Mouse (Mus musculus): Measurements from ENCODE around the gene Gclc. TPM values are rescaled to one million over a fixed set of nuclear protein-coding genes. Genes with fewer than 3 reads are reported as not detected.

The Gclc gene
- polyA plus RNA-seq, 1 experiment = 27.0 TPM

DNA sequence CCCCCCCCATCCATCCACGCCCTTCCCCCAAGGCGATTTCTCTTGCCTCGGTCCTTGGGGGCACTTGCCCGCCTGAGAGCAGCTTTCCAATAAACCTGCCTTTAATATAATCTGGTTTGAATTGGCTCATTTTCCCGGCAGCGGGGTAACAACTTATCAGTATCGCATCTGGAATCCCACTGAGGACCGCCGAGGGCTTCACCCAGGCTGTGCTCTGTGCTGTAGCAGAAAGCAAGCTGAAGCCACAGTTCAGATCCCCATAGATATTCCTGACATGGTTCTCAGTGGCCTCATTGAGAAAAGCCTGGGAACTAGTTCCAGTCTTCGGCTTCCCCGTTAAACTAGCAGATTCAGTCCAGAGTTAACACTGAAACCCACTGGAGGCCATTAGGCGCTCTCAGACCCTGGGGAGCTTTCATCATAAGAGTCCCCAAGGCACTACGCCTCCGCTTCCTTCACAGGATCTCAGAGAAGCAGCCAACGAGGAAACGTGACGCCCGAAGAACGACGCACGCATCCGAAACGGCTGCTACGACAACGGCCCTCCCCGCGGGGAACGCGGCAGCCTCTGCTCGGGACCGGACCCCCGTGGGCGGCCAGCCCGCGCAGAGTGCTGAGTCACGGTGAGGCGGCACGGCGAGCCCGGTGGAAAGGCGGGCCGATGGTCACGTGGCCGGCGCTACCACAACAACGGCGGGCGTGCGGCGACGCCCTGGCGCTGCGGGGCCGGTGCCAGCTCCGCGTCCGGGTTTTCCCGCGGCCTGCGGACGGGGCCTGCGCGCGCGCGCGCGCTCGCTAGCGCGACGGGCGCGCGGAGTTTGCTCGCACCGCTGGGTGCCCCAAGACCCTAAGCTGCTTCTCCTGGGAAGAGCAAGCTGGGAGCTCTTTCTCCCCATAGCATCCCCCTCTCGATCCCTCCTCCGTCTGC, 3.9 kb upstream of the Gclc start:
- peak; percentile 96 for DNase-seq (ENCODE audit: low read depth)
- TF ChIP-seq POLR2A (IDR thresholded peaks at IDR 0.05; ENCODE audit: borderline replicate concordance, extremely low read depth, insufficient read depth, insufficient read length, poor library complexity, severe bottlenecking) (peak; percentile 74), CTCF (IDR thresholded peaks at IDR 0.05; ENCODE audit: borderline replicate concordance, extremely low read depth, insufficient read depth, insufficient read length) (no peak)

DNA sequence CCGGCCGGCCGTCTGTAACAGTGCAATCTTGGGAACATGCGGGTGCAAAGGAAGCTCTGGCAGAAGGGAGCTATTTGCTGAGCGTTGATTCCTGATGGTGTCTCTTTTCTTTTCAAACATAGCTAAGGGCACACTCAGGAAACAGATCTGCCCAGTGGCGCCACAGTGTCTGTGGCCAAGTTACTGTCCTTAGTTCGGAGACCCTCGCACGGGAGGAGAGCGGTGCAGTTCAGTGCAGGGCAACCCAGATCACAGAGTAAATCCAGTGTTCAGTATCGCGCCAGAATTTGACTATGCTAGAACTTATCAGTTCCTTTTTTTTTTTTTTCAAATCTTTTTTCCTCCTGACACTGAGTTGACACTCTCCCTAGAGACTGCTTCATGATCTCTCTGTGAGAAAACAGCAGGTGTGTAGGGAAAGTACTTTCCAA, 3.2 kb upstream of the Gclc start:
- TF ChIP-seq POLR2A (IDR thresholded peaks at IDR 0.05; ENCODE audit: borderline replicate concordance, extremely low read depth, insufficient read depth, insufficient read length, poor library complexity, severe bottlenecking) (no peak), CTCF (IDR thresholded peaks at IDR 0.05; ENCODE audit: borderline replicate concordance, extremely low read depth, insufficient read depth, insufficient read length) (no peak)
- DNase-seq (ENCODE audit: low read depth) = no peak

- TF ChIP-seq CTCF (IDR thresholded peaks at IDR 0.05; ENCODE audit: borderline replicate concordance, extremely low read depth, insufficient read depth, insufficient read length) (no peak), POLR2A (IDR thresholded peaks at IDR 0.05; ENCODE audit: borderline replicate concordance, extremely low read depth, insufficient read depth, insufficient read length, poor library complexity, severe bottlenecking) (no peak)
- peak; percentile 74 for DNase-seq (ENCODE audit: low read depth)
These were observed 530 bp downstream of the Gclc start for GRCm38 (mm10) chr9:77754728-77755402.

DNA sequence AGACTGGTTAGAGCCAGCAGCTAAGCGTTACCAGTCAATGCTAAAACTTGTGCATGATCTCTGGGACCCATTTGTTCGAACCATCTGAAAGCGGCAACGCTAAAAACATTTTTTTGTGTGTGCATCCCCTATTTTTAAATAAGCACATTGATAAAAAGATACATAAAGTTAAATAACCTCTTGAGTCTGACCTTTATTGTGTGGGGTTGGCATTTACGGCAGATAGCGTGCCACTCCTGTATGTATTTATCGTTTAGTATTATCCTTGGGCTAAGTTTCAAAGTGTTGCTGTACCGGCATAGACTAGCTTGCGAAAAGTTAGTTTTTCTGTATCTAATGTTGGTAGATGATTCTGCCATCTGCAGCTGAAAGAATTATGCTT, 1.1 kb downstream of the Gclc start:
- DNase-seq (ENCODE audit: low read depth) = no peak
- TF ChIP-seq CTCF (IDR thresholded peaks at IDR 0.05; ENCODE audit: borderline replicate concordance, extremely low read depth, insufficient read depth, insufficient read length) (no peak), POLR2A (IDR thresholded peaks at IDR 0.05; ENCODE audit: borderline replicate concordance, extremely low read depth, insufficient read depth, insufficient read length, poor library complexity, severe bottlenecking) (no peak)

DNA sequence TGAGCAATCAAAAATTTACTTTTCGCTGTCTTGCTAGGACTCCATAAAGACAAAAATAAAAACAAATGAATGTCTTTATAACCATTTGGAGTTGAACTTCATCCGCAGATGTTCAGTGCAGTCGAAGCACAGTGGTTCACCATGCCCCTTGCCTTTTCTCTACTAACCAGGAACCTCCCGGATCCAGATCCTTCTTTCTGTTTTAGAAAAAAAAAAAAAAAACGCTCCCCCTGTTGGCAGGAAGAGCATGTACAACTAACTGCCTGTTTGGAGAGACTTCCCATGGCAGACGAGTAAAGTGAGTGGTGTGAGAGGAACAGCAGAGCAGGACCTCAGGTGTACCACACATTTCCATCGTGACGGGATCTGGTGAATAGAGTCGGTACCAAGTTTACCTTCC, 1.7 kb downstream of the Gclc start:
- peak; percentile 68 for DNase-seq (ENCODE audit: low read depth)
- peak; percentile 55; the same call in 1 of the 2 replicates for TF ChIP-seq CTCF (IDR thresholded peaks at IDR 0.05; ENCODE audit: borderline replicate concordance, extremely low read depth, insufficient read depth, insufficient read length)
- no peak for TF ChIP-seq POLR2A (IDR thresholded peaks at IDR 0.05; ENCODE audit: borderline replicate concordance, extremely low read depth, insufficient read depth, insufficient read length, poor library complexity, severe bottlenecking)

DNA sequence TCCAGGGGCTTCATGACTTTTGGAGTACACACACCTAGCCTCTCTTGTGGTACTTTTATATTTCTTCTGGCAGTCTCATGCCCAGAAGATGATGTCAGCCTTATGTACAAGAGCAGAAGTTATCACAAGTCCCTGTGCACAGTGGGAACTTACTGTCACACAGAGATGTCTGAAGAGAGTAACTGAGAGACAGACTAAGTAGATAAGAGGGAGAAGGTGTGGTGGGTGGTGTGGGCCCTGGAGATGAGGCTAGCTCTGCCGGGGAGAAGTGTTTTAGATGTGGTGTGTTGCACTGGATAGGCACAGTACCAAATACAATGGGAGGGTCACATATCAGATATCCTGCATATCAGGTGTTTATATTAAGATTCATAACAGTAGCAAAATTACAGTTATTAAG, 3.0 kb downstream of the Gclc start:
- no peak for DNase-seq (ENCODE audit: low read depth)
- TF ChIP-seq CTCF (IDR thresholded peaks at IDR 0.05; ENCODE audit: borderline replicate concordance, extremely low read depth, insufficient read depth, insufficient read length) = no peak
- no peak for TF ChIP-seq POLR2A (IDR thresholded peaks at IDR 0.05; ENCODE audit: borderline replicate concordance, extremely low read depth, insufficient read depth, insufficient read length, poor library complexity, severe bottlenecking)

DNA sequence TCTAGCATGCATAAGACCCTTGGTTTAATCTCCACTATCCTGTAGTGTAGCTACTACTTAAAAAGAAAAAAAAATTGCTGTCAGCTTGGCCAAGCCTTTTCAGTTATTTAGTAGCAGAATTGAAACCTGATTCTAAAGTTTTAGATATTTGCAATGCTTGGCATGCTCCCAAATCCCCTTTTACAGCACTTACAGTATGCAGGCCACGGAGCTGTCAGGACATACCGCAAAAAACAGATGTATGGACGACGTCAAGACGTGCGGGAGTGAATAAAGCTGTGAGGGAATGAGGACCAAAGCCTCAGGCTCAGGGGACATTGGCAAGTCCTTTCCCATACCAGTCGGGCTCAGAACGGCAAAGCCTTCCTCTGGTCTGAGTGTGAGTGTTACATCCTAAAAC, 4.1 kb downstream of the Gclc start:
- DNase-seq (ENCODE audit: low read depth) = no peak
- TF ChIP-seq CTCF (IDR thresholded peaks at IDR 0.05; ENCODE audit: borderline replicate concordance, extremely low read depth, insufficient read depth, insufficient read length) = no peak
- TF ChIP-seq POLR2A (IDR thresholded peaks at IDR 0.05; ENCODE audit: borderline replicate concordance, extremely low read depth, insufficient read depth, insufficient read length, poor library complexity, severe bottlenecking) = no peak

GRCm38 (mm10) chr9:77759111-77759510, 4.8 kb downstream of the Gclc start:
- no peak for DNase-seq (ENCODE audit: low read depth)
- no peak for TF ChIP-seq CTCF (IDR thresholded peaks at IDR 0.05; ENCODE audit: borderline replicate concordance, extremely low read depth, insufficient read depth, insufficient read length)
- TF ChIP-seq POLR2A (IDR thresholded peaks at IDR 0.05; ENCODE audit: borderline replicate concordance, extremely low read depth, insufficient read depth, insufficient read length, poor library complexity, severe bottlenecking) = no peak

- TF ChIP-seq CTCF (IDR thresholded peaks at IDR 0.05; ENCODE audit: borderline replicate concordance, extremely low read depth, insufficient read depth, insufficient read length) (no peak), POLR2A (IDR thresholded peaks at IDR 0.05; ENCODE audit: borderline replicate concordance, extremely low read depth, insufficient read depth, insufficient read length, poor library complexity, severe bottlenecking) (no peak)
- DNase-seq (ENCODE audit: low read depth) = no peak
These were observed 5.4 kb downstream of the Gclc start for GRCm38 (mm10) chr9:77759756-77760155.

GRCm38 (mm10) chr9:77766218-77766617, 11.9 kb downstream of the Gclc start:
- TF ChIP-seq POLR2A (IDR thresholded peaks at IDR 0.05; ENCODE audit: borderline replicate concordance, extremely low read depth, insufficient read depth, insufficient read length, poor library complexity, severe bottlenecking) = no peak
- TF ChIP-seq CTCF (IDR thresholded peaks at IDR 0.05; ENCODE audit: borderline replicate concordance, extremely low read depth, insufficient read depth, insufficient read length) = no peak
- DNase-seq (ENCODE audit: low read depth) = no peak

DNA sequence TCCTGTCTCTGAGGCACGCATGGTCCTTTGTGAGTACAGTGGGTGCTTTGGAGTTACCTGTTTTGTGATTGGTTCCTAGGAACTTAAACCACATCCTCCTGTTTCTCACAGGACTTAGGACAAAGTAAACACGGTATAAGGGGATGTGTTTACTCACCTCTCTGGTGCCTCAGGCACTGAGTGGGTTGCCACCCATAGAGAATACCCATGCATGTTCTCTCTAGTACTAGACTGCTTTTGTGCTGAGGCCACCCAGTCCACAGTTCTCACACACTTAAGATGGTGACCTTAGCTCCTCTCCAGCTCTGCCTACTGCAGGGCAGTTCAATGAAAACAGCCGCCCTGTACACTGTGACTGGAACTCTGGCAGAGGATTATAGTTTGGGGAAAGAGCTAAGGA, 12.4 kb downstream of the Gclc start:
- DNase-seq (ENCODE audit: low read depth) = no peak
- TF ChIP-seq CTCF (IDR thresholded peaks at IDR 0.05; ENCODE audit: borderline replicate concordance, extremely low read depth, insufficient read depth, insufficient read length) (no peak), POLR2A (IDR thresholded peaks at IDR 0.05; ENCODE audit: borderline replicate concordance, extremely low read depth, insufficient read depth, insufficient read length, poor library complexity, severe bottlenecking) (no peak)

Measured in brain, embryonic 14.5 days (tissue).